Mouse (Mus musculus): ENCODE data around the gene Rbfox1.

GRCm38 (mm10) chr16:6031280-6031679, 146.1 kb downstream of the Rbfox1 start:
- no peak for TF ChIP-seq CTCF (IDR thresholded peaks at IDR 0.05; ENCODE audit: insufficient read depth, low read depth, low read length)
- no peak for TF ChIP-seq POLR2A (IDR thresholded peaks at IDR 0.05; ENCODE audit: insufficient read depth, low read depth, low read length)

Data from olfactory bulb, adult 2 months (tissue).